Mouse (Mus musculus) adrenal gland, postnatal 10 days (tissue): ENCODE data around the gene Mettl11b. TPM values are rescaled to one million over a fixed set of nuclear protein-coding genes. Genes with fewer than 3 reads are reported as not detected.

Experiments used
- total RNA-seq, 2 experiments: library from RNA; stranded (reverse); gene quantifications; 2 replicates each; pipeline ENCODE4 v1.2.3; 2021

Gene Mettl11b
- total RNA-seq, 2 experiments from 2014 or later, result 0.85 TPM; not detected in 1

Other genes starting within 250 kb of the Mettl11b start
- 10 to 100 TPM; 16.8 to 21.9 TPM for gene Kifap3, start 54.4 kb upstream of the Mettl11b start, total RNA-seq
- gene Scyl3, start 203.9 kb upstream of the Mettl11b start, total RNA-seq, result 10 to 100 TPM; 17.4 to 18.7 TPM